Mouse (Mus musculus): Measurements from ENCODE around the gene Sectm1b.

DNA sequence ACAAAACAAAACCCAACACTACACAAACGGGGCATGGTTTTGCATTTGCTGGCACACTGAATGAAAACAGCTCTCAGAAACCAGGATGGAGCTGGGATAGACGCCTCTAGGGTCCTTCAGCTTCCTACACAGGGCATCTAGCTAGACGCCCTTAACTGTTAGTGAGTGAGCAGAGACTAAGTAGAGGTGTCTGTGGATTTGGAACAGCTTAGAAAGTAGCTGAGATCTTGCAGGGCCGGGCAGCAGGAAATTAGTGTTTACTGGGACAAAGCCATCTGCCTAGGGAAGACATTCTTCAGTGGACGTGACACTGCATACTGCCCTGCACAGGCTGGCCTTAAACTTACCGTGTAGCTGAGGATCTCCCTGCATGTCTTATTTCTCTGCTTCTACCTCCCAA, 47.9 kb downstream of the Sectm1b start:
- no peak for TF ChIP-seq CTCF (IDR thresholded peaks at IDR 0.05)
- TF ChIP-seq EP300 (IDR thresholded peaks at IDR 0.05; ENCODE audit: insufficient read depth, low read depth, low read length) = no peak
- no peak for TF ChIP-seq POLR2A (IDR thresholded peaks at IDR 0.05; ENCODE audit: insufficient read depth, low read depth, low read length)

All from heart, adult 2 months (tissue).